Mouse (Mus musculus): ENCODE results near the gene Urad. TPM values are rescaled to one million over a fixed set of nuclear protein-coding genes. Genes with fewer than 3 reads are reported as not detected.

The Urad gene
- polyA plus RNA-seq, 1 experiment from 2014 or later, result not detected

DNA sequence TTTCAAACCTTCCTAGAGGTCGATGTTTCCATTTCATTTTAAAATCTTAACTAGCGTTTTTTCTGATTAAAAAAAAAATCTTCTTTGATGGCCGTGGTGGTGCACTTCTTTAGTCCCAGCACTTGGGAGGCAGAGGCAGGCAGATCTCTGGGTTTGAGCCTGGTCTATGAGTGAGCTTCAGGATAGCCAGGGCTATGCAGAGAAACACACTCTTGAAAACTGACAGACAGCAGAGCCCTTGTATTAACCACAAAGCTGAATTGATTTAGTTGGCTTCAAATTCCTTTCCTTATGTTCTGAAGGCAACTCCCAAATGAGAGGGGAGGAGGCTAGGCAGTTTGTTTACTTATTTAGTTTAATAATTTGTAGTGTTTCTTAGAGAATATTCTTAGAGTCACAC, 46.5 kb downstream of the Urad start:
- Histone ChIP-seq H3K27ac (ENCODE audit: low read depth, low read length) (no peak overlapping the region), H3K4me2 (ENCODE audit: low read length) (no peak overlapping the region), H3K9ac (ENCODE audit: low read length) (no peak overlapping the region), H3K9me3 (replicated peaks; ENCODE audit: control insufficient read depth, low read length) (no peaks in the 10 kb centered on the region), H3K4me1 (ENCODE audit: control insufficient read depth, insufficient read depth, low read length) (no peaks in the 10 kb centered on the region), H3K27me3 (replicated peaks; ENCODE audit: control insufficient read depth, insufficient read depth, low read length) (peaks cover 94% of the 10 kb centered on the region), H3K4me3 (ENCODE audit: low read depth, low read length) (no peak overlapping the region), H3K36me3 (ENCODE audit: control insufficient read depth, insufficient read depth, low read length) (no peaks in the 10 kb centered on the region)
- WGBS, result 16% methylated on average over 3 of the region's 3 CpGs
- DNase-seq (ENCODE audit: low spot score) (no peak), ATAC-seq (no peak)

DNA sequence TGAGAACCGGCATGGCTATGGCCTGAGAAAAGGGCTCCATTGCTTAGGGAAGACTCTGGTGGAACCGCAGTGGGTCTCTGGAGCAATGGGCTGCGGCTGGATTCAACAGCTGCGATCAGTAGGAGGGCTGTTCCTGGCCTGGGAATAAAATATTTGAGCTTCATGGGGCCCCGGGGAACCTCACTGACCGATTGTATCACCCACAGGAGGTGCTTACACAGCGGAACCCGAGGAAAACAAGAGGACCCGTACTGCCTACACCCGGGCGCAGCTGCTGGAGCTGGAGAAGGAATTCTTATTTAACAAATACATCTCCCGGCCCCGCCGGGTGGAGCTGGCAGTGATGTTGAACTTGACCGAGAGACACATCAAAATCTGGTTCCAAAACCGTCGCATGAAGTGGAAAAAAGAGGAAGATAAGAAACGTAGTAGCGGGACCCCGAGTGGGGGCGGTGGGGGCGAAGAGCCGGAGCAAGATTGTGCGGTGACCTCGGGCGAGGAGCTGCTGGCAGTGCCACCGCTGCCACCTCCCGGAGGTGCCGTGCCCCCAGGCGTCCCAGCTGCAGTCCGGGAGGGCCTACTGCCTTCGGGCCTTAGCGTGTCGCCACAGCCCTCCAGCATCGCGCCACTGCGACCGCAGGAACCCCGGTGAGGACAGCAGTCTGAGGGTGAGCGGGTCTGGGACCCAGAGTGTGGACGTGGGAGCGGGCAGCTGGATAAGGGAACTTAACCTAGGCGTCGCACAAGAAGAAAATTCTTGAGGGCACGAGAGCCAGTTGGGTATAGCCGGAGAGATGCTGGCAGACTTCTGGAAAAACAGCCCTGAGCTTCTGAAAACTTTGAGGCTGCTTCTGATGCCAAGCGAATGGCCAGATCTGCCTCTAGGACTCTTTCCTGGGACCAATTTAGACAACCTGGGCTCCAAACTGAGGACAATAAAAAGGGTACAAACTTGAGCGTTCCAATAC, 47.8 kb downstream of the Urad start:
- no peak overlapping the region for H3K4me2 ChIP-seq (ENCODE audit: low read length)
- H3K27me3 ChIP-seq (replicated peaks; ENCODE audit: control insufficient read depth, insufficient read depth, low read length), result peaks cover 95% of the 10 kb centered on the region
- ATAC-seq (no peak), DNase-seq (ENCODE audit: low spot score) (no peak)
- no peak overlapping the region for H3K27ac ChIP-seq (ENCODE audit: low read depth, low read length)
- no peak overlapping the region for H3K4me3 ChIP-seq (ENCODE audit: low read depth, low read length)
- no peaks in the 10 kb centered on the region for H3K4me1 ChIP-seq (ENCODE audit: control insufficient read depth, insufficient read depth, low read length)
- H3K36me3 ChIP-seq (ENCODE audit: control insufficient read depth, insufficient read depth, low read length), result no peaks in the 10 kb centered on the region
- H3K9ac ChIP-seq (ENCODE audit: low read length), result no peak overlapping the region
- H3K9me3 ChIP-seq (replicated peaks; ENCODE audit: control insufficient read depth, low read length), result no peaks in the 10 kb centered on the region
- WGBS, result 2% methylated on average over 48 of the region's 48 CpGs

DNA sequence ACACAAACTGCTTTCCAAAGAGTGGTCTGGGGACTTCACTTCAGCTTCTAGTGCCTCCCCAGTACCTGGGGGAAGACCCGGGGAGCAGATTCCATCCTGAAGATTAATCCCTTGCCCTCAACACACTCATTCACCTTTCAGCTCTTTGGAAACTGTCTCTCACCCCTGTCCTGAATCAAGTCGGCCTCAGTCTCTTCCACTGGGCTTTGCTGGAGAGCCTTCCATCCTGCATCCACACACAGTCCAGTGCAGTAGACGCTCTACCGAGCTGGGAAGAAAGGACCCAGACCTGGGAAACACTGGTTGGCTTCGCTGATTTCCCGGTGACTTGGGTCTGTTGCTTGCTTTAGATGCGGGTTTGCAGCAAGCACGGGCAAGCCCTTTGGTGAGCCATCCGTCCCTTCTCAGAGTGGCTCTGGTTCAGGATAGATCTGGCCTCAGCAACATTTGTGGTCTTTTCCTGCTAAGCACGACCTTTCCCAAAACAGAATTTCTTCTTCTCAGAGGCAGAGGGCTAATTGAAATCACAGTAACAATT, 49.4 kb downstream of the Urad start:
- H3K4me1 ChIP-seq (ENCODE audit: control insufficient read depth, insufficient read depth, low read length), result no peaks in the 10 kb centered on the region
- under 1% methylated on average over 10 of the region's 10 CpGs for WGBS
- DNase-seq (ENCODE audit: low spot score), result no peak
- no peak overlapping the region for H3K9ac ChIP-seq (ENCODE audit: low read length)
- H3K4me2 ChIP-seq (ENCODE audit: low read length), result no peak overlapping the region
- H3K36me3 ChIP-seq (ENCODE audit: control insufficient read depth, insufficient read depth, low read length), result no peaks in the 10 kb centered on the region
- H3K27ac ChIP-seq (ENCODE audit: low read depth, low read length), result no peak overlapping the region
- ATAC-seq, result no peak
- no peak overlapping the region for H3K4me3 ChIP-seq (ENCODE audit: low read depth, low read length)
- H3K27me3 ChIP-seq (replicated peaks; ENCODE audit: control insufficient read depth, insufficient read depth, low read length), result peaks cover 95% of the 10 kb centered on the region
- no peaks in the 10 kb centered on the region for H3K9me3 ChIP-seq (replicated peaks; ENCODE audit: control insufficient read depth, low read length)

DNA sequence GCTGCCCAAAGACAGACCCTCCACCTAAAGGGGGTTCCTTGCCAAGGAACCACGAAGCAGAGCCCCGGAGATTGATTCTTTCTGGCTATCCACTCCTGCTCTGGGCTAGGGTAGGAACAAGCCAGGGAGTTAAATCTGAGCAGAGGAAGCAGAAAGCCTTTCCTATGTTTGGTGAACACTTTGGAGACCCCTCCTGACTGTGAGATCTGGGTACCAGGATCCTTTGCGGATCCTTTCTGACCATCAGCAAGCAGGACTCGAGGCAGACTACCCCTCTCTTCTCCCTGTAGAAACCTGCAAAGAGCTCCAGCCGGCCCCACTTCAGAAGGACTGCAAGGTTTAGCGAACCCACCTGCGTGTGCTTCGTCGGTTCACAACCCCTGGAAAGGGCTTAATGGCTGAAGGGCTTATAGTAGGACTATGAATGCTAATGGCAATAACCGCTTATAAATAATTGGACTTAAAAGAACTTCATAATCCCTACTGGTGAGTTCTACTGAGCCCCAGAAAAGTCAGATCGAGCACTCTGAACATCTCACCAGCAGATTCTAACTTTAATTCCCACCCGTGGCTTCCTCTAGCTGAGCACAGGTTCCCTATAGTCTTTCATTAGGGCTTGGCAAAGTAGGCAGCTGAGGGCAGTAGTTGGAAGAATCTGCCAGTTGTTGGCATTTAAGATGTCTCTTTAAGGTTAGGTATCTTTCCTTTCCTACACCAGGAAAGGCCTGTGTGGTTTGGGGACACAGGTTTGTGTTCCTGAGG, 50.0 kb downstream of the Urad start:
- Histone ChIP-seq H3K4me2 (ENCODE audit: low read length) (no peak overlapping the region), H3K36me3 (ENCODE audit: control insufficient read depth, insufficient read depth, low read length) (no peaks in the 10 kb centered on the region), H3K27ac (ENCODE audit: low read depth, low read length) (no peak overlapping the region), H3K9ac (ENCODE audit: low read length) (no peak overlapping the region), H3K9me3 (replicated peaks; ENCODE audit: control insufficient read depth, low read length) (no peaks in the 10 kb centered on the region), H3K4me1 (ENCODE audit: control insufficient read depth, insufficient read depth, low read length) (no peaks in the 10 kb centered on the region), H3K4me3 (ENCODE audit: low read depth, low read length) (no peak overlapping the region), H3K27me3 (replicated peaks; ENCODE audit: control insufficient read depth, insufficient read depth, low read length) (peaks cover 90% of the 10 kb centered on the region)
- ATAC-seq (no peak), DNase-seq (ENCODE audit: low spot score) (no peak)
- WGBS, result 2% methylated on average over 12 of the region's 12 CpGs

DNA sequence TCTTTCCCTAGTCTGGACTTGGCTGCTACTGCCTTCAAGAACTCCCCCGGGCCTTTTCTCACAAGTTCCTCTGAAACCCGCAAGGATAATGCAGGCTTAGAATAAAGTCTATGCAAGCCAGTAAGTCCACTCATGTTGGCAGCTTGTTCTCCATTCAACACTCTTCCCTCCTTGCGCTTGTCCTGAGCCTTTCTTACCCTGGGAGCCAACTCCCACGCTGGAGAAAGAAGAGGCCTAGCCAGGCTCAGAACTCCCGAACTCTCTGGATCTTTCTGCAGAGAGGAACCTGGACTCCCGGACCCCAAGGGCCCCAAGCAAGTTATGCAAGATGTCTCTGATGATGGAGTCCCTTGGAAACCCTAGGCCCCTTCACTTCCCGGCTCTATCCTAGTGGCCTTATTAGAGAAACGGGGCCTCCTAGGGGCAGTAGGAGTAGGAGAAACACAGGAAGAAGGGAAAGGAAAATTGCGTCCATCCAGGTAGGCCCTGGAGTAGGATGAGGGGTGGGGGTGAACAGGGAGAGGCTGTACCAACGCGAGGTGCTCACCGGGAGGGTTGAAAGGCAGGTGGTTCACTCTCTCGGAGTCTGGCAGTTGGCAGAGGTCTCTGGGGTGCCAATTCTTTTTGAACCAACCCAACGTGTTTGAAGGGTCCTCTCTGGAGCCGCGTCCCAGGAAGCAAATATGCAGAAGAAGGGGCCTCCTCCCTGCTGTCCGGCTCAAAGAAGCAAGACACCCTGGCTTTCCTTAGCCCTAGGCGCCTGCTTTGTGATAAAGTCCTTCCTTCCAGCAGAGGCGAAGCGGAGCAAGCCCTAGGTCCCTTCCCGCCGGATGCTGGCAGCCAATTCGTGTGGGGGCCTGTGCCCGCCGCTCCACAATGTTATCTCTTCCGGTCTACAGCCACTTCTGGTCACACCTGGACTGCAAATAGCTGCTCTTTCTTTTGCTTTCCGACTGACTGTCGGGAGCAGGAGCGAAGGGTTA, 51.3 kb downstream of the Urad start:
- Histone ChIP-seq H3K4me1 (ENCODE audit: control insufficient read depth, insufficient read depth, low read length) (no peaks in the 10 kb centered on the region), H3K9me3 (replicated peaks; ENCODE audit: control insufficient read depth, low read length) (no peaks in the 10 kb centered on the region), H3K27me3 (replicated peaks; ENCODE audit: control insufficient read depth, insufficient read depth, low read length) (peaks cover 87% of the 10 kb centered on the region), H3K27ac (ENCODE audit: low read depth, low read length) (no peak overlapping the region), H3K4me2 (ENCODE audit: low read length) (no peak overlapping the region), H3K36me3 (ENCODE audit: control insufficient read depth, insufficient read depth, low read length) (no peaks in the 10 kb centered on the region), H3K4me3 (ENCODE audit: low read depth, low read length) (no peak overlapping the region), H3K9ac (ENCODE audit: low read length) (no peak overlapping the region)
- WGBS, result under 1% methylated on average over 29 of the region's 29 CpGs
- DNase-seq (ENCODE audit: low spot score) (no peak), ATAC-seq (no peak)

DNA sequence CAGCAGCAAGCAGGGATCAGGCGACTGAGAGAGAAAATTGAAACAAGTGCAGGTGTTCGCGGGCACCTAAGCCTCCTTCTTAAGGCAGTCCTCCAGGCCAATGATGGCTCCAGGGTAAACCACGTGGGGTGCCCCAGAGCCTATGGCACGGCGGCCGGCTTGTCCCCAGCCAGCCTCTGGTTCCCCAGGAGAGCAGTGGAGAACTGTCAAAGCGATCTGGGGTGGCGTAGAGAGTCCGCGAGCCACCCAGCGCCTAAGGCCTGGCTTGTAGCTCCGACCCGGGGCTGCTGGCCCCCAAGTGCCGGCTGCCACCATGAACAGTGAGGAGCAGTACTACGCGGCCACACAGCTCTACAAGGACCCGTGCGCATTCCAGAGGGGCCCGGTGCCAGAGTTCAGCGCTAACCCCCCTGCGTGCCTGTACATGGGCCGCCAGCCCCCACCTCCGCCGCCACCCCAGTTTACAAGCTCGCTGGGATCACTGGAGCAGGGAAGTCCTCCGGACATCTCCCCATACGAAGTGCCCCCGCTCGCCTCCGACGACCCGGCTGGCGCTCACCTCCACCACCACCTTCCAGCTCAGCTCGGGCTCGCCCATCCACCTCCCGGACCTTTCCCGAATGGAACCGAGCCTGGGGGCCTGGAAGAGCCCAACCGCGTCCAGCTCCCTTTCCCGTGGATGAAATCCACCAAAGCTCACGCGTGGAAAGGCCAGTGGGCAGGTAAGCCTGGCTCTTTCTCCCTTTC, 52.1 kb downstream of the Urad start, which contains the start of gene Pdx1:
TSS of gene Pdx1 (plus strand) at position 34 of the 747 bp plus-strand sequence.
- no peak within 1 kb of the TSS for H3K27ac ChIP-seq (ENCODE audit: low read depth, low read length)
- no peak for DNase-seq (ENCODE audit: low spot score)
- H3K27me3 ChIP-seq (replicated peaks; ENCODE audit: control insufficient read depth, insufficient read depth, low read length), result peaks cover 87% of the 10 kb centered on the region
- ATAC-seq, result no peak
- no peak within 1 kb of the TSS for H3K9ac ChIP-seq (ENCODE audit: low read length)
- no peaks in the 10 kb centered on the region for H3K4me1 ChIP-seq (ENCODE audit: control insufficient read depth, insufficient read depth, low read length)
- under 1% methylated on average over 39 of the region's 44 CpGs for WGBS
- no peak within 1 kb of the TSS for H3K4me3 ChIP-seq (ENCODE audit: low read depth, low read length)
- no peaks in the 10 kb centered on the region for H3K9me3 ChIP-seq (replicated peaks; ENCODE audit: control insufficient read depth, low read length)
- no peak within 1 kb of the TSS for H3K4me2 ChIP-seq (ENCODE audit: low read length)
- H3K36me3 ChIP-seq (ENCODE audit: control insufficient read depth, insufficient read depth, low read length), result no peaks in the 10 kb centered on the region

DNA sequence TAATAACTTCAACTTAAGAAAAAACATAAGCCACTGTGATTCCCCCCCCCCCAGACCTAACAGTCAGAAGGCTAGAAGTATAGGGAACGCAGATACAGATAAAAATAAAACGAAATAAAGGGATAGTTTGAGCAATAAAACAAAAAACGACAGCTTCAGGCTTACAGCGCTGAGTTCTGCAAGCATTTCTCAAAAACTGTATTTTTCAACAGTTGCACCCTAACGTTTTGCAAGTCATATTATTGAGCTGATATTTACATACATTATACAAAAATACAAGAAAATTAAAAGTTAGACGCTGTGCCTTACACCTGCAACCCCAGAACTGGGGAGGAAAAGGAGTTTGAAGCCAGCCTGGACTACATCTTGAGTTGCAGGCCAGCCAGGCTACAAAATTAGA, 52.9 kb downstream of the Urad start:
- Histone ChIP-seq H3K27me3 (replicated peaks; ENCODE audit: control insufficient read depth, insufficient read depth, low read length) (peaks cover 81% of the 10 kb centered on the region), H3K4me2 (ENCODE audit: low read length) (no peak overlapping the region)
- 2% methylated on average over 6 of the region's 6 CpGs for WGBS

DNA sequence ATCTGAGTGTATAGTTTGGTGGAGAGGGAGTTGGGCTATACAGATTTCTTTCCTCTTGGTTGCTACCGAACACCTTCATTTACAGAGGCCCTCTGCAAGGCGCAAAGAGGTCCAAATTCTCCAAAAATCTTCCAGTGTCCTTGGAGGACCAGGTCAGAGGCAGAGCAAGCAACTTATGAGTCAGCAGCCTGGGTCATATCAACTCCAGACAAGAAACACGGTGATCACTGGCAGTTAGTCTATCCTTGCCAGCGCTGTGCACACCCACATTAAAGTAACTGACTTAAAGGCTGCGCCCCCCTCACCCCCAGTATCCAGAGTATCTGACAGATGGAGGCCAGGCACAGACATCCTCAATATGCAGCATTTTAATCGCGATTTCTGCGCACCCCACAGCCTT, 53.5 kb downstream of the Urad start:
- H3K9ac ChIP-seq (ENCODE audit: low read length), result no peak overlapping the region
- H3K4me2 ChIP-seq (ENCODE audit: low read length), result no peak overlapping the region
- no peaks in the 10 kb centered on the region for H3K36me3 ChIP-seq (ENCODE audit: control insufficient read depth, insufficient read depth, low read length)
- H3K27ac ChIP-seq (ENCODE audit: low read depth, low read length), result no peak overlapping the region
- no peaks in the 10 kb centered on the region for H3K9me3 ChIP-seq (replicated peaks; ENCODE audit: control insufficient read depth, low read length)
- H3K4me1 ChIP-seq (ENCODE audit: control insufficient read depth, insufficient read depth, low read length), result no peaks in the 10 kb centered on the region
- under 1% methylated on average over 8 of the region's 8 CpGs for WGBS
- peaks cover 75% of the 10 kb centered on the region for H3K27me3 ChIP-seq (replicated peaks; ENCODE audit: control insufficient read depth, insufficient read depth, low read length)
- DNase-seq (ENCODE audit: low spot score), result no peak
- no peak for ATAC-seq
- no peak overlapping the region for H3K4me3 ChIP-seq (ENCODE audit: low read depth, low read length)

More for the DNA sequence above, 52.9 kb downstream of the Urad start:
- ATAC-seq (no peak), DNase-seq (ENCODE audit: low spot score) (no peak)
- Histone ChIP-seq H3K4me1 (ENCODE audit: control insufficient read depth, insufficient read depth, low read length) (no peaks in the 10 kb centered on the region), H3K27ac (ENCODE audit: low read depth, low read length) (no peak overlapping the region), H3K4me3 (ENCODE audit: low read depth, low read length) (no peak overlapping the region), H3K9ac (ENCODE audit: low read length) (no peak overlapping the region), H3K36me3 (ENCODE audit: control insufficient read depth, insufficient read depth, low read length) (no peaks in the 10 kb centered on the region), H3K9me3 (replicated peaks; ENCODE audit: control insufficient read depth, low read length) (no peaks in the 10 kb centered on the region)
